Mouse (Mus musculus): Measurements from ENCODE around the gene Gm8332. TPM values are rescaled to one million over a fixed set of nuclear protein-coding genes. Genes with fewer than 3 reads are reported as not detected.
"Not testable (repeated sequence)": the region's sequence is repeated elsewhere in the genome, so short reads cannot be mapped to it uniquely, and the experiment has no call there.

The Gm8332 gene
- polyA plus RNA-seq, 1 experiment from 2014 or later: not detected

DNA sequence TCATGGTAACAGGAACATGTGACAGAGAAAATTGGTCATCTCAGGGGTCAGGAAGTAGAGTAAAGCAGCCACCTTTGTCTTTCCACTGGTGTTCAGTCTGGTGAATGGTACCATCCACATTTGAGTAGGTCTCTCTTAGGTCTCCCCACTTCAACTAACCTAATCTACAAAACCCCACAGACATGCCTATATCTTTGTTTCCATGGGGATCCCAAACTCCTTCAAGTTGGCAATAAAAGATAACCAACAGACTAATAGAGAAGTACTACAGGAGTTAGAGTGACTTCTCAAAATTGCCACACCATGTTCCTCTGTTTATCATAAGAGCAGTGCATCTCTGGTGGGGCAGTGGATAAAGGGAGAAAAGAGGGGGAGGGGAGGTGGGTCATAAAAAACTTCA, 31.8 kb downstream of the Gm8332 start:
- H3K27ac ChIP-seq (ENCODE audit: low read length); ATAC-seq (ENCODE audit: insufficient read depth, low FRiP score); H3K9me3 ChIP-seq (replicated peaks; ENCODE audit: control insufficient read depth, low read length); H3K36me3 ChIP-seq (ENCODE audit: control insufficient read depth, insufficient read depth, low read length); H3K27me3 ChIP-seq (ENCODE audit: control insufficient read depth, insufficient read depth, low read length); H3K4me3 ChIP-seq (replicated peaks; ENCODE audit: low read length); H3K4me1 ChIP-seq (ENCODE audit: control insufficient read depth, insufficient read depth, low read length); H3K9ac ChIP-seq (ENCODE audit: low read length); H3K4me2 ChIP-seq (ENCODE audit: low read depth, low read length): not testable (repeated sequence)

DNA sequence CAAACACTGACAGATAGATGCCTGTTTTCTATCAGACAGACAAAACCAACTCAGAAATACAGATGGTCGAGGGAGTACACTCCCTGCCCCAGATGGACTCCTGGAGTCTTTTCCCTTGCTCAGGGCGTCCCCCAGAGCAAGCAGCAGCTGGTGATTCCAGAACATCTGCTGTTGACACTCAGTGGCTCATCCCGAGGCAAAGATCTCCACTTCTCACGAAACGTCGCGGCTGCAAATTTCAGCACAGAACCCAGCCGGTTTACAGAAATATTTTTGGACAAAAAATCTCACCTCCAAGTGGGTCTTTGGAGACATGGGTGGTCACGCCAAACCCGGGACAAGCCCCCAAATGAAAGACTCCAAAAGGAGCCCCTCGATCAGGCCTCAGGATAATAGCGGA, 35.3 kb downstream of the Gm8332 start:
- no peak overlapping the region for H3K9ac ChIP-seq (ENCODE audit: low read length)
- no peak overlapping the region for H3K4me3 ChIP-seq (replicated peaks; ENCODE audit: low read length)
- no peaks in the 10 kb centered on the region for H3K36me3 ChIP-seq (ENCODE audit: control insufficient read depth, insufficient read depth, low read length)
- H3K27ac ChIP-seq (ENCODE audit: low read length): no peak overlapping the region
- ATAC-seq (ENCODE audit: insufficient read depth, low FRiP score): no peak
- no peaks in the 10 kb centered on the region for H3K9me3 ChIP-seq (replicated peaks; ENCODE audit: control insufficient read depth, low read length)
- no peaks in the 10 kb centered on the region for H3K4me1 ChIP-seq (ENCODE audit: control insufficient read depth, insufficient read depth, low read length)
- no peaks in the 10 kb centered on the region for H3K27me3 ChIP-seq (ENCODE audit: control insufficient read depth, insufficient read depth, low read length)
- WGBS: 84% methylated on average over 12 of the region's 12 CpGs
- H3K4me2 ChIP-seq (ENCODE audit: low read depth, low read length): no peak overlapping the region

DNA sequence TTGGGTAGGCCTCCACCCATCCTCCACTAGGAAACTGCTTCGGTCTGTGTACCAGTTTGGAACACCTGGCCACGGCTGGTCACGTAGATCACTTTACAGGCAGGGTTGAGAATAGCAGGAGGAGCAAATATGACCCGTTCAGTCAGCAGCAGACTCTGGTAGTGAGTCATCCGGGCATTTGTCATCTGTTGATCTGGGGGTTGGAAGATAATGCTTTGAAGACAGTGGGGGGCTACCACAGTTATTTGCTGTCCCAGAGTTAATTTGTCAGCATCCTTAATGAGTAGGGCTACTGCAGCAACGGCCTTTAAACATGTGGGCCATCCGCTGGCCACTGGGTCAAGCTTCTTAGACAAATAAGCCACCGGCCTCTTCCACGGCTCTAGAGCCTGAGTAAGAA, 38.4 kb downstream of the Gm8332 start:
- not testable (repeated sequence) for H3K36me3 ChIP-seq (ENCODE audit: control insufficient read depth, insufficient read depth, low read length); H3K4me3 ChIP-seq (replicated peaks; ENCODE audit: low read length); H3K27me3 ChIP-seq (ENCODE audit: control insufficient read depth, insufficient read depth, low read length); H3K9ac ChIP-seq (ENCODE audit: low read length); H3K4me1 ChIP-seq (ENCODE audit: control insufficient read depth, insufficient read depth, low read length); H3K4me2 ChIP-seq (ENCODE audit: low read depth, low read length); ATAC-seq (ENCODE audit: insufficient read depth, low FRiP score); H3K9me3 ChIP-seq (replicated peaks; ENCODE audit: control insufficient read depth, low read length); H3K27ac ChIP-seq (ENCODE audit: low read length)
- 86% methylated on average over 9 of the region's 9 CpGs for WGBS

- WGBS: 82% methylated on average over 2 of the region's 2 CpGs
- Histone ChIP-seq H3K36me3 (ENCODE audit: control insufficient read depth, insufficient read depth, low read length) (no peaks in the 10 kb centered on the region), H3K9ac (ENCODE audit: low read length) (no peak overlapping the region), H3K4me2 (ENCODE audit: low read depth, low read length) (no peak overlapping the region), H3K4me3 (replicated peaks; ENCODE audit: low read length) (no peak overlapping the region), H3K27ac (ENCODE audit: low read length) (no peak overlapping the region), H3K4me1 (ENCODE audit: control insufficient read depth, insufficient read depth, low read length) (no peaks in the 10 kb centered on the region), H3K27me3 (ENCODE audit: control insufficient read depth, insufficient read depth, low read length) (no peaks in the 10 kb centered on the region), H3K9me3 (replicated peaks; ENCODE audit: control insufficient read depth, low read length) (no peaks in the 10 kb centered on the region)
- no peak for ATAC-seq (ENCODE audit: insufficient read depth, low FRiP score)
Observed at GRCm38 (mm10) chr12:88202856-88203255, 47.0 kb downstream of the Gm8332 start.

Other genes starting within 250 kb of the Gm8332 start
- not detected in 2 replicates for gene Gm2075, start 238.3 kb downstream of the Gm8332 start, polyA plus RNA-seq (2015; fragmentation: Nextera tagmentation; extraction: Ambion mirVana)
- gene Gm6803, start 231.3 kb downstream of the Gm8332 start, polyA plus RNA-seq (2015; fragmentation: Nextera tagmentation; extraction: Ambion mirVana): not detected in 2 replicates
- not detected in 2 replicates for gene Gm2056, start 223.1 kb downstream of the Gm8332 start, polyA plus RNA-seq (2015; fragmentation: Nextera tagmentation; extraction: Ambion mirVana)
- gene Gm16368, start 166.4 kb downstream of the Gm8332 start, polyA plus RNA-seq (2015; fragmentation: Nextera tagmentation; extraction: Ambion mirVana): not detected in 2 replicates
- gene Gm10436, start 68.0 kb downstream of the Gm8332 start, polyA plus RNA-seq (2015; fragmentation: Nextera tagmentation; extraction: Ambion mirVana): not detected in 2 replicates
- not detected in 2 replicates for gene Gm5662, start 24.4 kb upstream of the Gm8332 start, polyA plus RNA-seq (2015; fragmentation: Nextera tagmentation; extraction: Ambion mirVana)
- not detected in 2 replicates for gene Gm5039, start 73.9 kb upstream of the Gm8332 start, polyA plus RNA-seq (2015; fragmentation: Nextera tagmentation; extraction: Ambion mirVana)
- gene Adck1, start 110.5 kb upstream of the Gm8332 start, polyA plus RNA-seq (2015; fragmentation: Nextera tagmentation; extraction: Ambion mirVana): 16.7 and 17.0 TPM in 2 replicates